Mouse (Mus musculus): ENCODE measurements at regions not wholly inside any gene's neighbourhood (a gene's known extent, or its start where the extent isn't known, plus 50 kb on each side); places are given as distances from the start of the nearest gene placed in this dataset.

DNA sequence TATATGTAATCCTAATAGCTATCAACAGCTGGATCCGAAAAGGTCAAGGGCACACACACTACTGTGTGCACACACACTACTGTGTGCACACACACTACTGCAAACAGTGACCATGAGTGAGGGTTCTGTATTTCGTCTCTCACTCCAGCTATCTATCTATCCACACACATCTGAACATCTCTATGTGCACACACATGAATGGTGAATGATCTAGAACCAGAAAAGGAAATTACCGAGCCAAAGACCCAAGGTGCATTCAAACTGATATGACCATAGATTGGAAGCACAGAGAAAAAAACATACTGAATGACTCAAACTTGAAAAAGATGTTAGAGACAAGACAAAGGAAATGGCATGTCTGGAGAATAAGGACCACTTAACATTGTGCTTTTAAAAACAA, 166.8 kb upstream of the Map3k1 start:
- 90% methylated on average over 3 of the region's 3 CpGs for WGBS
- H3K4me3 ChIP-seq (ENCODE audit: low read length), result no peak overlapping the region
- no peaks in the 10 kb centered on the region for H3K36me3 ChIP-seq (ENCODE audit: control insufficient read depth, insufficient read depth, low read length)
- no peak overlapping the region for H3K4me2 ChIP-seq (ENCODE audit: low read length)
- no peaks in the 10 kb centered on the region for H3K27me3 ChIP-seq (replicated peaks; ENCODE audit: control insufficient read depth, insufficient read depth, low read length)
- H3K27ac ChIP-seq (ENCODE audit: low read depth, low read length), result no peak overlapping the region
- no peaks in the 10 kb centered on the region for H3K9me3 ChIP-seq (ENCODE audit: control insufficient read depth, low read length)
- H3K4me1 ChIP-seq (ENCODE audit: control insufficient read depth, insufficient read depth, low read depth, low read length), result peaks cover 9% of the 10 kb centered on the region
- H3K9ac ChIP-seq (ENCODE audit: low read depth, low read length), result no peak overlapping the region
- ATAC-seq, result no peak

DNA sequence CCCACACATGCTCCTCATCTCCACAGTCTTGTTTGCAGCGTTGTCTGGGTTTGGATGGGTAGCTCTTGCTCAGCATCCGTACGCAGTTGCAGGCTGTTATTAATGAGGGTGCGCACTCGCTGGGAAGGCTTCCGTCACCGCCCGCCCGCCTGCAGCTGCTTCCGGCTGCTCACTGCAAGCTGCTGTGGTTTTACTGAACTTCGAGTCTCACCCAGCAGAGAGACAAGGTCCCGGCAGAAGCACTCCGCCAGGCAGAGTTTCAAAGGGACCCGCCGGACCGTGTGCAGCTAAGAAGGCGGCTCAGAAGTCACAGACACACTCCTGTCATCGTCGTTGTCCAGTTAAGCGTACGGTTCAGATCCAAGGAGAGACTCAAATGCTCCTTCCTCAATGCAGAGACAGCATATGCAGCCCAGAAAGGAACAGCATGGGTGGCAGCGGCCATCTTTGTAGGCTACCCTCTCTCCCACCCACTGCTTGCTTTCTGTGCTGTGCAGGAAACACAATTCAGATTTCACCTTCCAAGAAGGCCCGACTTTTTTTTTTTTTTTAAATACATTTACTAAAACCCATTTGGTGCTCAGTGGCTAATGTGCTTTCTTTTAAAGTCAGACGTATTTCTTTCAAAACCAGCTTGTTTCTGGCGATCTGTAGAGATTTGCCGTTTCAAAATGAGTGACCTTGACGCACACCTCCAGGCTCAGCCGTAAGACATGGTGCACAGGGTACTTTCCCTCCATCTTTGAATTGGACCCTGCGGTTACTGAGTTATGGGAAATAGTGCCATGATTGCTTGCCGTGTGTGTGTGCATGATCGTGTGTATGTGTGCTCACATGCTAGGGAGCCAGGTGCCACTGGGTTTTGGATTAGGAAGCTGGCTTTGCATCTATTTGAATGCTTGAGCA, 169.2 kb upstream of the Map3k1 start:
- Histone ChIP-seq H3K27ac (ENCODE audit: low read depth, low read length) (no peak overlapping the region), H3K9me3 (ENCODE audit: control insufficient read depth, low read length) (no peaks in the 10 kb centered on the region), H3K36me3 (ENCODE audit: control insufficient read depth, insufficient read depth, low read length) (no peaks in the 10 kb centered on the region), H3K27me3 (replicated peaks; ENCODE audit: control insufficient read depth, insufficient read depth, low read length) (no peaks in the 10 kb centered on the region), H3K9ac (ENCODE audit: low read depth, low read length) (no peak overlapping the region), H3K4me3 (ENCODE audit: low read length) (no peak overlapping the region), H3K4me1 (ENCODE audit: control insufficient read depth, insufficient read depth, low read depth, low read length) (peaks cover 9% of the 10 kb centered on the region), H3K4me2 (ENCODE audit: low read length) (no peak overlapping the region)
- WGBS, result 79% methylated on average over 31 of the region's 31 CpGs
- no peak; the same call in 1 of the 2 replicates for ATAC-seq

GRCm38 (mm10) chr13:111978675-111979020, 169.9 kb upstream of the Map3k1 start:
- Histone ChIP-seq H3K27me3 (replicated peaks; ENCODE audit: control insufficient read depth, insufficient read depth, low read length) (no peaks in the 10 kb centered on the region), H3K36me3 (ENCODE audit: control insufficient read depth, insufficient read depth, low read length) (no peaks in the 10 kb centered on the region), H3K4me1 (ENCODE audit: control insufficient read depth, insufficient read depth, low read depth, low read length) (peaks cover 9% of the 10 kb centered on the region), H3K4me3 (ENCODE audit: low read length) (no peak overlapping the region), H3K4me2 (ENCODE audit: low read length) (no peak overlapping the region), H3K9me3 (ENCODE audit: control insufficient read depth, low read length) (no peaks in the 10 kb centered on the region), H3K27ac (ENCODE audit: low read depth, low read length) (peak overlapping the region; percentile 57), H3K9ac (ENCODE audit: low read depth, low read length) (no peak overlapping the region)
- WGBS, result 70% methylated on average over 5 of the region's 5 CpGs
- peak; percentile 82 for ATAC-seq

DNA sequence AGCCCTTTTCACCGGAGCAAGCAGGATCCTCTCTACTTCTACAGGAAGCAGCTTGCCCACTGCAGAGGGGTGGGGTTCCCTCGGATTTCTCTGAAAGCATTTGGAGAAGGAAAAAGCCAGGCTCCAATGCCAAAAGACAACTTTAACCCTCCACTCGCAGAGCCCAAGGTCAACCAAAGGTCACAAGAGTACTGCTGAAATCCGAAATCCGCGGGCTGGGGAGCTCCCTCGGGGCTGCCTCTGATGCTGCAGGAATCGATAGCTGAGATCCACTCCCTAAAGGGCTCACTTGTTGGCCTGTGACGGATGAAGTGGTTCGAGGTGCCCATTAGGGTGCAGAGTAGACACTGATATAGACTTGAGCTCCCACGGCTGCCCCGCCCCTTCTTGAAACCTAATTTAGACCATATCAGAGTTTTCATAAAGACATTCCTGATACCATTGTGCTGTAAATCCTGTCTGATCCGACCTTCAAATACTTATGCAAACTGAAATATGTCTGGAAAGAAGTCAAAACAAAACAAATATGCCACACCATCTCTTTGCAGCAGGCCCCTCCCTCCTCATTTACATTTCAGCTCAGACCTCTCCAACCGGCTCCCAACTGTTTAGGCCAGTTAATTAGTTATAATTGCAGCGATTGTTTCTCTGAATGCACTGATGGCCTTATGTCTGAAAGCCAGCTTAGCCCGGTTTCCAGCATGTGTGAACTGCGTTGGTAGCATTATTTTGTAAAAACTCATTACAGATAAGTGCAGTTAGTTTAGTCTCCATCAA, 170.8 kb upstream of the Map3k1 start:
- no peaks in the 10 kb centered on the region for H3K9me3 ChIP-seq (ENCODE audit: control insufficient read depth, low read length)
- no peak overlapping the region for H3K27ac ChIP-seq (ENCODE audit: low read depth, low read length)
- 32% methylated on average over 17 of the region's 17 CpGs for whole genome bisulfite sequencing
- no peaks in the 10 kb centered on the region for H3K27me3 ChIP-seq (replicated peaks; ENCODE audit: control insufficient read depth, insufficient read depth, low read length)
- no peak overlapping the region for H3K9ac ChIP-seq (ENCODE audit: low read depth, low read length)
- H3K4me3 ChIP-seq (ENCODE audit: low read length), result no peak overlapping the region
- H3K4me2 ChIP-seq (ENCODE audit: low read length), result no peak overlapping the region
- ATAC-seq, result 0 out of 2 replicates have a peak, but pooled peaks have one; percentile 46
- peaks cover 17% of the 10 kb centered on the region for H3K4me1 ChIP-seq (ENCODE audit: control insufficient read depth, insufficient read depth, low read depth, low read length)
- H3K36me3 ChIP-seq (ENCODE audit: control insufficient read depth, insufficient read depth, low read length), result no peaks in the 10 kb centered on the region

DNA sequence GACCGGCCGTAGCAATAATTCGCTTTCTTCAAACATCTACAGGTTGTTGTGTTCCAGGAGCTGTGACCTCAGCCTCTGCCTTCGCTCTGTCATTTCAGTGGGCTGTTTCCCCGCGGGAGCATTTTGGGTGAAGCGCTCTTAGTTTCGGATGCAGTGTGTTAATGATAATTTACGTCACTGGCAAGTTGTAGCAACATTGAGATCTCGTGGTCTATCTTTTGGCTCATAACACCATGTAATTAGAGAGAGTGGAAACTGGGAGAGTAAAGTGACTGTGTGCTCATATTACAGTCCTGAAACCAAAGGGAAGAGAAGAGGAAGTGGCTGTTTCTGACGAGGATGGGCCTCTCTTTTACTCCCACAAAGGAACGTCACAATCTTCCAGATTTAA, 171.4 kb upstream of the Map3k1 start:
- no peak overlapping the region for H3K9ac ChIP-seq (ENCODE audit: low read depth, low read length)
- no peaks in the 10 kb centered on the region for H3K9me3 ChIP-seq (ENCODE audit: control insufficient read depth, low read length)
- no peak overlapping the region for H3K27ac ChIP-seq (ENCODE audit: low read depth, low read length)
- no peak overlapping the region for H3K4me3 ChIP-seq (ENCODE audit: low read length)
- H3K4me2 ChIP-seq (ENCODE audit: low read length), result no peak overlapping the region
- 64% methylated on average over 12 of the region's 12 CpGs for WGBS
- H3K27me3 ChIP-seq (replicated peaks; ENCODE audit: control insufficient read depth, insufficient read depth, low read length), result no peaks in the 10 kb centered on the region
- H3K36me3 ChIP-seq (ENCODE audit: control insufficient read depth, insufficient read depth, low read length), result no peaks in the 10 kb centered on the region
- no peak for ATAC-seq
- peaks cover 18% of the 10 kb centered on the region for H3K4me1 ChIP-seq (ENCODE audit: control insufficient read depth, insufficient read depth, low read depth, low read length)

DNA sequence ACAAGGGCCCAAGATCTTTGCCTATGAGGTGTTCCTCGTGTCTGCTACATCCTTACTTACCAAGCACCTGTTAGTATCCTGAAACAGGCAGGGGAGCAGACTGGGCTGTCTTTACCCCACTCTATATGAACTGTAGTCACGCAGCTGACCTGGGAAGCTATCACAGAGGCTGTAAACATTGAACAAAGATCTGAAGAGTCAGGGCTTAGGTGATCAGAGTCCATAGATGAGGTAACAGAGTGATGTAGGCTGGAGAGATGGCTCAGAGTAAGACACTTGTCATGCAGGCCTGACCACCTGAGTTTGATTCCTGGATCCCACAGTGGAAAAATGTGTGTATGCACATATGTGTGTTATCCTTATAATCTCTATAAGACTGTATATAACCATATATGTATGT, 172.3 kb upstream of the Map3k1 start:
- no peak overlapping the region for H3K4me3 ChIP-seq (ENCODE audit: low read length)
- H3K27me3 ChIP-seq (replicated peaks; ENCODE audit: control insufficient read depth, insufficient read depth, low read length), result no peaks in the 10 kb centered on the region
- H3K4me1 ChIP-seq (ENCODE audit: control insufficient read depth, insufficient read depth, low read depth, low read length), result peaks cover 18% of the 10 kb centered on the region
- no peak overlapping the region for H3K4me2 ChIP-seq (ENCODE audit: low read length)
- no peak for ATAC-seq
- no peaks in the 10 kb centered on the region for H3K36me3 ChIP-seq (ENCODE audit: control insufficient read depth, insufficient read depth, low read length)
- H3K27ac ChIP-seq (ENCODE audit: low read depth, low read length), result no peak overlapping the region
- no peaks in the 10 kb centered on the region for H3K9me3 ChIP-seq (ENCODE audit: control insufficient read depth, low read length)
- H3K9ac ChIP-seq (ENCODE audit: low read depth, low read length), result no peak overlapping the region
- 98% methylated on average over 2 of the region's 2 CpGs for WGBS

DNA sequence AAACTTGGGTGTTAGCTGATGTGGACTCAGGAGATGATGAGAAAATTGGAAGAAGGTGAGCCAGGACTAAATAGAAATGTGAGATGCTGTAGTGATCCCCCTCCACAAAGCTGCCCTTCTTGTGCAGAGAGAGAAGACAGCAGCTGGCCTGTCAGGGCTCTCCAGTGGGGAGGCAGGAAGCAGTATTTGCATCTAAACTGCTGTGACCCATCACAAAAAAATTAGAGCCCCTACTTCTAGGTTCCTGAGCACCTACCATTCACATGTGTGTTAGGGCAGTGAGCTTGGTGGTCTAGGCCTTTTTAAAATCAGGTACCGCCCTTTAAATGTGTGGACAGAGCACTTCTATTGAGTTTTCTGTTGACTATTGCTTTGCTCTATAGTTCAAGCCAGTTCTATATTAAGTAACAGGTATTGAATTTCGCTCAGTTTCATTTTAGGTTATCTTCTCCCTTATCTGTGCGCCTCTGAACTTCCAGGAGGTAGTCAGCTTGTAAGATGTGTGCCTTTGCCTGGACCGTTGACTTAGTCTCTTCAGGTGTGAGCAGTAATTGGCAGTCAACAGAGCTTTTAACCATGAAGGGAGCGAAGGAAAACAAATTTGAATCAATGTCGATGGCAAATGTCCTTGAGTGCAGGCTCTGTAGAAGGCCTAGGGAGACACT, 174.1 kb upstream of the Map3k1 start:
- H3K4me1 ChIP-seq (ENCODE audit: control insufficient read depth, insufficient read depth, low read depth, low read length), result peaks cover 18% of the 10 kb centered on the region
- H3K4me3 ChIP-seq (ENCODE audit: low read length), result no peak overlapping the region
- no peaks in the 10 kb centered on the region for H3K9me3 ChIP-seq (ENCODE audit: control insufficient read depth, low read length)
- no peak for ATAC-seq
- WGBS, result 85% methylated on average over 6 of the region's 6 CpGs
- no peak overlapping the region for H3K27ac ChIP-seq (ENCODE audit: low read depth, low read length)
- H3K9ac ChIP-seq (ENCODE audit: low read depth, low read length), result no peak overlapping the region
- H3K4me2 ChIP-seq (ENCODE audit: low read length), result no peak overlapping the region
- no peaks in the 10 kb centered on the region for H3K36me3 ChIP-seq (ENCODE audit: control insufficient read depth, insufficient read depth, low read length)
- H3K27me3 ChIP-seq (replicated peaks; ENCODE audit: control insufficient read depth, insufficient read depth, low read length), result no peaks in the 10 kb centered on the region

GRCm38 (mm10) chr13:111984081-111984574, 175.3 kb upstream of the Map3k1 start:
- no peak overlapping the region for H3K9ac ChIP-seq (ENCODE audit: low read depth, low read length)
- H3K4me2 ChIP-seq (ENCODE audit: low read length), result no peak overlapping the region
- no peaks in the 10 kb centered on the region for H3K27me3 ChIP-seq (replicated peaks; ENCODE audit: control insufficient read depth, insufficient read depth, low read length)
- no peak overlapping the region for H3K27ac ChIP-seq (ENCODE audit: low read depth, low read length)
- H3K9me3 ChIP-seq (ENCODE audit: control insufficient read depth, low read length), result no peaks in the 10 kb centered on the region
- WGBS, result 71% methylated on average over 10 of the region's 10 CpGs
- H3K4me3 ChIP-seq (ENCODE audit: low read length), result no peak overlapping the region
- no peaks in the 10 kb centered on the region for H3K36me3 ChIP-seq (ENCODE audit: control insufficient read depth, insufficient read depth, low read length)
- peaks cover 16% of the 10 kb centered on the region for H3K4me1 ChIP-seq (ENCODE audit: control insufficient read depth, insufficient read depth, low read depth, low read length)
- ATAC-seq, result peak; percentile 65

GRCm38 (mm10) chr13:111985406-111985805, 176.6 kb upstream of the Map3k1 start:
- Histone ChIP-seq H3K9me3 (ENCODE audit: control insufficient read depth, low read length) (no peaks in the 10 kb centered on the region), H3K27ac (ENCODE audit: low read depth, low read length) (no peak overlapping the region), H3K4me1 (ENCODE audit: control insufficient read depth, insufficient read depth, low read depth, low read length) (peaks cover 9% of the 10 kb centered on the region), H3K4me2 (ENCODE audit: low read length) (no peak overlapping the region), H3K4me3 (ENCODE audit: low read length) (no peak overlapping the region), H3K9ac (ENCODE audit: low read depth, low read length) (no peak overlapping the region), H3K27me3 (replicated peaks; ENCODE audit: control insufficient read depth, insufficient read depth, low read length) (no peaks in the 10 kb centered on the region), H3K36me3 (ENCODE audit: control insufficient read depth, insufficient read depth, low read length) (no peaks in the 10 kb centered on the region)
- 93% methylated on average over 5 of the region's 5 CpGs for WGBS
- no peak for ATAC-seq
